Mouse (Mus musculus) testis, adult 2 months (tissue): ENCODE data around the gene Scyl3.

Experiments
- CTCF ChIP-seq: fragments of 200-500 bp; IDR thresholded peaks from 2 replicates; pipeline ENCODE4 v1.5.1; 2012; ENCODE audit warnings: low read depth, mild to moderate bottlenecking, inconsistent platforms, low read length, moderate library complexity; ENCODE audit not compliant: control insufficient read depth, insufficient read depth, insufficient replicate concordance
- POLR2A ChIP-seq: fragments of 200-500 bp; IDR thresholded peaks from 2 replicates; pipeline ENCODE4 v1.6.1; 2012; ENCODE audit warnings: low read depth, mild to moderate bottlenecking, inconsistent platforms, low read length, moderate library complexity; ENCODE audit not compliant: control insufficient read depth

DNA sequence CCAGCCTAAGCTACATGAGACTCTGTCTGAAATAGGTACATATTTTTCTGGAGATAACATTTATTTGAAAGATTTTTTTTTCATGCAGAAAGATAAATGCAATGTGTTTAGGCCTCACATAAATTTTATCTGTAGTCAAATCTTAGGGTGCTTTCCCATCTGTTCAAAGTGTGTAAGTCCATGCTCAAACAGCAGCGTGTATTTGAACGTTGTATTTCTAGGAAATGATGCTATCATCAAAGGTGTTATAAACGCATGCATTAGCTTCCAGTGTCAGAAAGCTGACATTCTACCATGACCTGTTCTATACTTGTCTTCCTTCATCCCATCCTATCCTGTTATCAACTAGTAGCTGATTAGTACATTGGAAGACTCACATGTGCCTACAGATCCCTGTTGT is 25.5 kb upstream of the Scyl3 start:
- TF ChIP-seq CTCF = no peak
- TF ChIP-seq POLR2A = no peak
